Mouse (Mus musculus): ENCODE results near the gene Dusp12. TPM values are rescaled to one million over a fixed set of nuclear protein-coding genes. Genes with fewer than 3 reads are reported as not detected.

Gene Dusp12
- polyA plus RNA-seq, 1 experiment, result 17.7 TPM

DNA sequence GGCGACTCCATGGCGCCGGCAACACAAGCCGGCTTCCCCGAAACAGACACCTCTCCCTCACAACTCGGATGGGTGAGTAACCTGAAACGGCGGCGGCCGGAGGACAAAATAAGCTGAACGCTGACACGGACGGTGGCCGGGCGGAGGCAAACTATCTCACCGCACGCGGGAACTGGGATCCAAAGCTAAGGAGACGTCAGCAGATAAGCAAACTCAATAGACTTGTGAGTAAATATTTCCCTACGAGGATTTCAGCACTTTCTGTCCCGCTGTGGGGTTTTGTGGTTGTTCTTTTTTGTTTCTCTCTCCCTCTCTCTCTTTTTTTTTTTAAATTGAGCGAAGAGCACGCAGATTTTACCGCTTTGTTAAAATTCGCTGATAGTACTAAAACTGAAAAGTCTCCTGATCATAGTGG is 17.6 kb downstream of the Dusp12 start, which contains the start of gene Atf6:
TSS of gene Atf6 (minus strand) at position 81 of the 415 bp plus-strand sequence.
- TF ChIP-seq CTCF (IDR thresholded peaks at IDR 0.05; ENCODE audit: borderline replicate concordance, control insufficient read depth, extremely low read depth, insufficient read depth, low read length, poor library complexity) (no peak), POLR2A (IDR thresholded peaks at IDR 0.05; ENCODE audit: control insufficient read depth, extremely low read depth, insufficient read depth, low read length, poor library complexity) (no peak)
- Histone ChIP-seq H3K27me3 (ENCODE audit: control insufficient read depth, insufficient read depth, low read length) (no peaks in the 10 kb centered on the region; the same call in 1 of the 2 replicates), H3K36me3 (ENCODE audit: control insufficient read depth, insufficient read depth, low read length) (no peaks in the 10 kb centered on the region), H3K27ac (ENCODE audit: control insufficient read depth, insufficient read depth, low read length) (no peak within 1 kb of the TSS), H3K4me1 (replicated peaks; ENCODE audit: control insufficient read depth, insufficient read depth, low read length) (peaks cover 6% of the 10 kb centered on the region), H3K4me3 (ENCODE audit: control insufficient read depth, insufficient read depth, low read length) (peak within 1 kb of the TSS; percentile 99)
- DNase-seq, result peak; percentile 83
- WGBS, result under 1% methylated on average over 25 of the region's 25 CpGs

DNA sequence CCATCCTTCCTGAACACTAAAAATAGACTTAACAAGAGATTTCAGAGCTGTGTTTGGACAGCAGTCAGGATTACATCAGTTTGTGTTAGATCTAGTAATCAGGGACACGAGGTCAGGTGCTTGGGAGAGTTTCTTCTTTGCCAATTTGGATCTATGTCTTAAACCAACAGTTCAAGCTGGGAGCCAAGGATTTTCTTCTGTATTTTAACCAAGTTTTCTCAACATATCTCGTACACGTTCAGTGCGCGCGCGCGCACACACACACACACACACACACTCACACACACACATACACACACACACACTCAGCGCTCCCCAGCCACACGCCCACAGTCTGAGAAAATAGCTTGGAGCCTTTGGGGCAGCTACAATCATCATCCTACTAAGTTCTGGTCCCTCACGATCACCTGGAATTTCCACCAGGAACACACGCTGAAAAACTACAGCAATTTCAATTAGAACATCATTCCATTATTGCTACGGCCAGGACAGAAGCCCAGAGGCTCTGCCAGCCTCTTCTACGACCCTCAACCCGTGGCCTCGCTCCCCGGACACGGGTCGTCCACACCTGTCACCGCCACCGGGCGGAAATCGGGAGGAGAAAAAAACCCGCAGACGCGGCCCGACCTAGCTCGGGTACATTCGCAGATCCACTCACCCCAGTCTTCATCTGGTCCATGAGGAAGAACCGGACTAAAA is 18.2 kb downstream of the Dusp12 start:
- no peaks in the 10 kb centered on the region for H3K36me3 ChIP-seq (ENCODE audit: control insufficient read depth, insufficient read depth, low read length)
- H3K27me3 ChIP-seq (ENCODE audit: control insufficient read depth, insufficient read depth, low read length), result no peaks in the 10 kb centered on the region; the same call in 1 of the 2 replicates
- peaks cover 10% of the 10 kb centered on the region for H3K4me1 ChIP-seq (replicated peaks; ENCODE audit: control insufficient read depth, insufficient read depth, low read length)
- DNase-seq, result no peak
- H3K27ac ChIP-seq (ENCODE audit: control insufficient read depth, insufficient read depth, low read length), result no peak overlapping the region
- TF ChIP-seq POLR2A (IDR thresholded peaks at IDR 0.05; ENCODE audit: control insufficient read depth, extremely low read depth, insufficient read depth, low read length, poor library complexity), result no peak
- TF ChIP-seq CTCF (IDR thresholded peaks at IDR 0.05; ENCODE audit: borderline replicate concordance, control insufficient read depth, extremely low read depth, insufficient read depth, low read length, poor library complexity), result no peak
- WGBS, result 1% methylated on average over 30 of the region's 30 CpGs
- peak overlapping the region; percentile 99 for H3K4me3 ChIP-seq (ENCODE audit: control insufficient read depth, insufficient read depth, low read length)

DNA sequence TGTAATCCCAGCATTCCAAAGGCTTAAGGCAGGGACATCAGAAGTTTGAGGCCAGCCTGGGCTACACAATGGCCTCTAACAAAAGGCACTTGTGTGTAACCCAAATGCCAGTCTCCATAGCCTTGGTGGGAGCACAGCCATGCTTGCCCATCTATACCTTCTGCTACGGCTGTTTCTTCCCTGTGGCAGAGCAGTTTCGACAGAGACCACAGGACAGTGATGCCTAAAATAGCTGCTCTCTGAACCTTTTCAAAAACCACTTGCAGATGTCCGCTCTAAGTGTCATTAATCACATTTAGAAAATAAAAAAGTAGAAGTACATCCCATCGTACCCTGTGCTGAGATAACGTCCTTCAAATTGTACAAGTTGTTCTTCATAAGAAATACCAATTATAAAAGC is 19.9 kb downstream of the Dusp12 start:
- TF ChIP-seq POLR2A (IDR thresholded peaks at IDR 0.05; ENCODE audit: control insufficient read depth, extremely low read depth, insufficient read depth, low read length, poor library complexity) (no peak), CTCF (IDR thresholded peaks at IDR 0.05; ENCODE audit: borderline replicate concordance, control insufficient read depth, extremely low read depth, insufficient read depth, low read length, poor library complexity) (no peak)
- Histone ChIP-seq H3K27me3 (ENCODE audit: control insufficient read depth, insufficient read depth, low read length) (no peaks in the 10 kb centered on the region; the same call in 1 of the 2 replicates), H3K4me1 (replicated peaks; ENCODE audit: control insufficient read depth, insufficient read depth, low read length) (peaks cover 13% of the 10 kb centered on the region), H3K36me3 (ENCODE audit: control insufficient read depth, insufficient read depth, low read length) (no peaks in the 10 kb centered on the region), H3K4me3 (ENCODE audit: control insufficient read depth, insufficient read depth, low read length) (no peak overlapping the region), H3K27ac (ENCODE audit: control insufficient read depth, insufficient read depth, low read length) (no peak overlapping the region)
- DNase-seq, result no peak
- 51% methylated on average over 5 of the region's 5 CpGs for WGBS

DNA sequence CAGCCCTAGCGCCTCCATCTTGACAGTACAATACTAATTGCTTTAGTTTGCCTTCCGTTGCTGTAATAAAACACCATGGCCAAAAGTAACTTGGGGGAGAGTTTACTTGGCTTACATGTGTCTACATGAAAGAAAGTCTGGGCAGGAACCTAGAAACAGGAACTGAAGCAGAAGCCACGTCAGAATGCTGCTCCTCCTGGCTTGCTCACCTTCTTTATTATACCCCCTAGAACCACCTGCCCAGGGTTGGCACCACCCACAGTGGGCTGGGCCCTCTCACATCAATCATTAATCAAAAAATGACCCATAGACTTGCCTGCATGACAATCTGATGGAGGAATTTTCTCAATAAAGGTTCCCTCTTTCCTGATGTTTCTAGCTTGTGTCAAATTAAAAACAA is 20.6 kb downstream of the Dusp12 start:
- H3K27me3 ChIP-seq (ENCODE audit: control insufficient read depth, insufficient read depth, low read length), result no peaks in the 10 kb centered on the region; the same call in 1 of the 2 replicates
- 74% methylated on average over 3 of the region's 3 CpGs for WGBS
- no peak overlapping the region for H3K4me3 ChIP-seq (ENCODE audit: control insufficient read depth, insufficient read depth, low read length)
- DNase-seq, result no peak
- H3K27ac ChIP-seq (ENCODE audit: control insufficient read depth, insufficient read depth, low read length), result no peak overlapping the region
- peaks cover 13% of the 10 kb centered on the region for H3K4me1 ChIP-seq (replicated peaks; ENCODE audit: control insufficient read depth, insufficient read depth, low read length)
- H3K36me3 ChIP-seq (ENCODE audit: control insufficient read depth, insufficient read depth, low read length), result no peaks in the 10 kb centered on the region
- TF ChIP-seq CTCF (IDR thresholded peaks at IDR 0.05; ENCODE audit: borderline replicate concordance, control insufficient read depth, extremely low read depth, insufficient read depth, low read length, poor library complexity) (no peak), POLR2A (IDR thresholded peaks at IDR 0.05; ENCODE audit: control insufficient read depth, extremely low read depth, insufficient read depth, low read length, poor library complexity) (no peak)

DNA sequence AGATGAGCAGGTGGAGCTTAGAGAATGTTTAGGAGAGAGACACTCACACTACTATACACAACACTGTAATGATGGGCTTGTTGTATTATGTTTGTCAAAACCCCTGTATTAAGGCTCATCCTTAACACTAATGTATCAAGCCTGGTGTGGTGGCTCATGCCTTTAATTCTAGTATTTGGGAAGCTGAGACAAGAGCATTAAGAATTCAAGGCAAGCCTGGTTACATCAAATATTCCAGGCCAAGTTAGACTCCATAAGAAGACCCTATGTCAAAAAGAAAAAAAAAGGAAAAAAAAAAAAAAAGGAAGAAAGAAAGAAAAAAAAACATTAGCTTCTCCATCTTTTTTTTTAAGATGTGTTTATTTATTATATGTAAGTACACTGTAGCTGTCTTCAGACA is 21.1 kb downstream of the Dusp12 start:
- Histone ChIP-seq H3K27me3 (ENCODE audit: control insufficient read depth, insufficient read depth, low read length) (no peaks in the 10 kb centered on the region; the same call in 1 of the 2 replicates), H3K36me3 (ENCODE audit: control insufficient read depth, insufficient read depth, low read length) (no peaks in the 10 kb centered on the region), H3K4me3 (ENCODE audit: control insufficient read depth, insufficient read depth, low read length) (no peak overlapping the region), H3K4me1 (replicated peaks; ENCODE audit: control insufficient read depth, insufficient read depth, low read length) (peaks cover 13% of the 10 kb centered on the region), H3K27ac (ENCODE audit: control insufficient read depth, insufficient read depth, low read length) (no peak overlapping the region)
- TF ChIP-seq POLR2A (IDR thresholded peaks at IDR 0.05; ENCODE audit: control insufficient read depth, extremely low read depth, insufficient read depth, low read length, poor library complexity) (no peak), CTCF (IDR thresholded peaks at IDR 0.05; ENCODE audit: borderline replicate concordance, control insufficient read depth, extremely low read depth, insufficient read depth, low read length, poor library complexity) (no peak)
- no peak for DNase-seq

DNA sequence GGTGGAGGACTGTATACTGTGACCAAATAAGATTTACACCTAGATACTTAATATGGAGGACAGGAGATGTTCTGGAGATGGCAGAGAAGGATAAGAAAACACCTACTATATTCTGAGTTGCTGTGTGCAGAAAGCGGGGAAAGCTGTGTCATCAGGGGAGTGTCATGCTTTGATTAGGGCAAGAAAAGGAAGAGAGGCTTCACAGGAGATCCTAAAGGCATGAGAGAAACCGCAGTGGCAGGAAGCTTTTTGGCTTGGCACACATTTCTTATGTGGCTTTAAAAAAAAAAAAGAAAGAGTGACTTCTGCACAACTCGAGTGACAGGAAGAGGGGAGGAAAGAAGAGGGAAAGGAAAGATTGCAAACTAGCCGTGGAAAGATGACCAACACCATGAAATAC is 22.3 kb downstream of the Dusp12 start:
- Histone ChIP-seq H3K27ac (ENCODE audit: control insufficient read depth, insufficient read depth, low read length) (no peak overlapping the region), H3K4me1 (replicated peaks; ENCODE audit: control insufficient read depth, insufficient read depth, low read length) (peaks cover 13% of the 10 kb centered on the region), H3K4me3 (ENCODE audit: control insufficient read depth, insufficient read depth, low read length) (no peak overlapping the region), H3K27me3 (ENCODE audit: control insufficient read depth, insufficient read depth, low read length) (no peaks in the 10 kb centered on the region), H3K36me3 (ENCODE audit: control insufficient read depth, insufficient read depth, low read length) (no peaks in the 10 kb centered on the region)
- TF ChIP-seq CTCF (IDR thresholded peaks at IDR 0.05; ENCODE audit: borderline replicate concordance, control insufficient read depth, extremely low read depth, insufficient read depth, low read length, poor library complexity), result no peak
- TF ChIP-seq POLR2A (IDR thresholded peaks at IDR 0.05; ENCODE audit: control insufficient read depth, extremely low read depth, insufficient read depth, low read length, poor library complexity), result no peak
- 2% methylated on average over 4 of the region's 4 CpGs for WGBS
- peak; percentile 44 for DNase-seq
